Mouse (Mus musculus): Measurements from ENCODE around the gene Csta1. TPM values are rescaled to one million over a fixed set of nuclear protein-coding genes. Genes with fewer than 3 reads are reported as not detected.
"Not testable (repeated sequence)": the region's sequence is repeated elsewhere in the genome, so short reads cannot be mapped to it uniquely, and the experiment has no call there.

Csta1 gene
- total and polyA plus RNA-seq, 3 experiments: not detected

- no peaks in the 10 kb centered on the region for H3K4me1 ChIP-seq (ENCODE audit: control insufficient read depth in 1 of 2, insufficient read depth in 2 of 2, low read length in 2 of 2)
- TF ChIP-seq JUND (IDR thresholded peaks at IDR 0.05; ENCODE audit: low read depth, low read length): no peak
- no peak for TF ChIP-seq ETS1 (IDR thresholded peaks at IDR 0.05; ENCODE audit: low read depth, low read length)
- no peak for TF ChIP-seq CHD2 (IDR thresholded peaks at IDR 0.05; ENCODE audit: low read length)
- TF ChIP-seq UBTF (IDR thresholded peaks at IDR 0.05; ENCODE audit: borderline replicate concordance, insufficient read depth, low read depth, low read length): no peak
- no peak for TF ChIP-seq TCF12 (IDR thresholded peaks at IDR 0.05; ENCODE audit: low read depth, low read length)
- no peak for TF ChIP-seq MAZ (IDR thresholded peaks at IDR 0.05; ENCODE audit: low read depth, low read length)
- no peak for TF ChIP-seq ZC3H11A (IDR thresholded peaks at IDR 0.05; ENCODE audit: low read depth, low read length)
- no peak for TF ChIP-seq RAD21 (IDR thresholded peaks at IDR 0.05; ENCODE audit: low read depth, low read length)
- TF ChIP-seq ELF1 (IDR thresholded peaks at IDR 0.05; ENCODE audit: low read depth, low read length): no peak
- TF ChIP-seq POLR2A (IDR thresholded peaks at IDR 0.05; ENCODE audit: control insufficient read depth in 1 of 2, insufficient read depth in 1 of 2, low read depth in 1 of 2, low read length in 2 of 2, poor library complexity in 1 of 2): no peak
- no peak for TF ChIP-seq HCFC1 (IDR thresholded peaks at IDR 0.05; ENCODE audit: low read depth, low read length)
- no peak for TF ChIP-seq ZNF384 (IDR thresholded peaks at IDR 0.05; ENCODE audit: low read depth, low read length)
- TF ChIP-seq MAX (IDR thresholded peaks at IDR 0.05; ENCODE audit: low read length): no peak
- TF ChIP-seq GABPA (IDR thresholded peaks at IDR 0.05; ENCODE audit: low read depth, low read length): no peak
- H3K9ac ChIP-seq (ENCODE audit: control insufficient read depth, low read depth, low read length, poor library complexity, severe bottlenecking): no peak overlapping the region
These were observed 45.1 kb upstream of the Csta1 start for GRCm38 (mm10) chr16:36176108-36176507.

GRCm38 (mm10) chr16:36167841-36168240 lies 36.8 kb upstream of the Csta1 start:
- H3K4me3 ChIP-seq (ENCODE audit: control insufficient read depth in 1 of 2, insufficient read depth in 1 of 2, low read depth in 2 of 2, low read length in 2 of 2); H3K4me1 ChIP-seq (ENCODE audit: control insufficient read depth in 1 of 2, insufficient read depth in 2 of 2, low read length in 2 of 2); H3K27ac ChIP-seq (ENCODE audit: control insufficient read depth, low read depth, low read length); H3K9ac ChIP-seq (ENCODE audit: control insufficient read depth, low read depth, low read length, poor library complexity, severe bottlenecking); H3K79me2 ChIP-seq (ENCODE audit: control insufficient read depth, insufficient read depth, low read length, poor library complexity); H3K9me3 ChIP-seq (replicated peaks; ENCODE audit: insufficient read depth, low read length); H3K36me3 ChIP-seq (ENCODE audit: control insufficient read depth in 1 of 2, insufficient read depth in 2 of 2, low read length in 2 of 2); H3K27me3 ChIP-seq (ENCODE audit: control insufficient read depth in 1 of 2, insufficient read depth in 2 of 2, low read length in 2 of 2): not testable (repeated sequence)
- DNase-seq (ENCODE audit: low read depth, low spot score): peak; percentile 30

More at GRCm38 (mm10) chr16:36176108-36176507, 45.1 kb upstream of the Csta1 start:
- Histone ChIP-seq H3K4me3 (ENCODE audit: control insufficient read depth in 1 of 2, insufficient read depth in 1 of 2, low read depth in 2 of 2, low read length in 2 of 2) (no peak overlapping the region), H3K27ac (ENCODE audit: control insufficient read depth, low read depth, low read length) (no peak overlapping the region), H3K27me3 (ENCODE audit: control insufficient read depth in 1 of 2, insufficient read depth in 2 of 2, low read length in 2 of 2) (no peaks in the 10 kb centered on the region), H3K9me3 (replicated peaks; ENCODE audit: insufficient read depth, low read length) (no peaks in the 10 kb centered on the region), H3K36me3 (ENCODE audit: control insufficient read depth in 1 of 2, insufficient read depth in 2 of 2, low read length in 2 of 2) (no peaks in the 10 kb centered on the region), H3K79me2 (ENCODE audit: control insufficient read depth, insufficient read depth, low read length, poor library complexity) (no peaks in the 10 kb centered on the region)
- DNase-seq (ENCODE audit: low read depth, low spot score): peak; percentile 14

- no peak for TF ChIP-seq ZNF384 (IDR thresholded peaks at IDR 0.05; ENCODE audit: low read depth, low read length)
- no peak for TF ChIP-seq MXI1 (IDR thresholded peaks at IDR 0.05; ENCODE audit: low read depth, low read length)
- H3K4me3 ChIP-seq (ENCODE audit: control insufficient read depth in 1 of 2, insufficient read depth in 1 of 2, low read depth in 2 of 2, low read length in 2 of 2): no peak within 1 kb of the TSS
- no peaks in the 10 kb centered on the region for H3K79me2 ChIP-seq (ENCODE audit: control insufficient read depth, insufficient read depth, low read length, poor library complexity)
- no peaks in the 10 kb centered on the region for H3K27me3 ChIP-seq (ENCODE audit: control insufficient read depth in 1 of 2, insufficient read depth in 2 of 2, low read length in 2 of 2)
- no peak within 1 kb of the TSS for H3K9ac ChIP-seq (ENCODE audit: control insufficient read depth, low read depth, low read length, poor library complexity, severe bottlenecking)
- H3K4me1 ChIP-seq (ENCODE audit: control insufficient read depth in 1 of 2, insufficient read depth in 2 of 2, low read length in 2 of 2): no peaks in the 10 kb centered on the region
- no peak for DNase-seq (ENCODE audit: low read depth, low spot score)
- no peaks in the 10 kb centered on the region for H3K9me3 ChIP-seq (replicated peaks; ENCODE audit: insufficient read depth, low read length)
- no peaks in the 10 kb centered on the region for H3K36me3 ChIP-seq (ENCODE audit: control insufficient read depth in 1 of 2, insufficient read depth in 2 of 2, low read length in 2 of 2)
- H3K27ac ChIP-seq (ENCODE audit: control insufficient read depth, low read depth, low read length): no peak within 1 kb of the TSS
These were observed 25.4 kb upstream of the Csta1 start, which contains the start of gene Stfa2l1 for GRCm38 (mm10) chr16:36156402-36156975. Stfa2l1 (plus strand) TSS chr16:36156811.
